Mouse (Mus musculus) CH12.LX (cell line): ENCODE results near the gene Strip1. TPM values are rescaled to one million over a fixed set of nuclear protein-coding genes. Genes with fewer than 3 reads are reported as not detected.

Source experiments
- DNase-seq: peaks from one replicate; pipeline ENCODE4 v3.0.0-alpha.2; 2013; ENCODE audit errors: extremely low read depth
- H3K27ac ChIP-seq: 2 replicates; pipeline ENCODE4 v1.5.1; 2012; ENCODE audit warnings: low read depth, mild to moderate bottlenecking, control low read depth, moderate library complexity; ENCODE audit not compliant: insufficient read depth
- H3K27me3 ChIP-seq: replicated peaks from 2 replicates; pipeline ENCODE3; 2012; ENCODE audit warnings: inconsistent platforms
- H3K36me3 ChIP-seq, 2 experiments: replicated peaks in 1 of 2; 2 replicates each; pipeline versions ENCODE3 to v1.6.1; 2012; ENCODE audit warnings: inconsistent platforms in 1 of 2, low read length in 1 of 2, mild to moderate bottlenecking in 1 of 2, mixed read lengths in 1 of 2, moderate library complexity in 1 of 2; ENCODE audit not compliant: control insufficient read depth in 1 of 2, insufficient read depth in 1 of 2
- H3K4me1 ChIP-seq, 2 experiments: 2 replicates each; pipeline ENCODE4 v1.6.1; 2012; ENCODE audit warnings: inconsistent platforms in 1 of 2, moderate library complexity in 1 of 2; ENCODE audit not compliant: insufficient read depth in 2 of 2, control insufficient read depth in 1 of 2
- H3K4me2 ChIP-seq: 2 replicates; pipeline ENCODE4 v1.6.1; 2012; ENCODE audit warnings: low read depth, mild to moderate bottlenecking, control low read depth; ENCODE audit not compliant: poor library complexity, insufficient read depth, severe bottlenecking
- H3K4me3 ChIP-seq, 3 experiments: fragments of 150-350 bp in 1 of 3; sonication (generic) in 1 of 3; replicated peaks in 1 of 3; 2 replicates each; pipeline versions ENCODE3 to v1.5.1; 2011 to 2012; ENCODE audit warnings: low read depth in 2 of 3, low read length in 2 of 3, mild to moderate bottlenecking in 2 of 3, moderate library complexity in 2 of 3, control low read depth in 1 of 3, improper control_type of control experiment in 1 of 3, inconsistent platforms in 1 of 3, mixed read lengths in 1 of 3; ENCODE audit not compliant: poor library complexity in 1 of 3
- H3K79me2 ChIP-seq: replicated peaks from 2 replicates; pipeline ENCODE4 v1.6.1; 2012; ENCODE audit warnings: mild to moderate bottlenecking, moderate library complexity; ENCODE audit not compliant: control insufficient read depth, poor library complexity, insufficient read depth, severe bottlenecking; ENCODE audit errors: extremely low read depth
- H3K9ac ChIP-seq: 2 replicates; pipeline ENCODE4 v1.6.1; 2012; ENCODE audit warnings: low read depth, mild to moderate bottlenecking, control low read depth, moderate library complexity; ENCODE audit not compliant: insufficient read depth
- H3K9me3 ChIP-seq: replicated peaks from 2 replicates; pipeline ENCODE3; 2012; ENCODE audit warnings: low read length, inconsistent platforms, mixed read lengths
- BHLHE40 ChIP-seq: IDR thresholded peaks from 2 replicates; pipeline ENCODE4 v1.6.1; 2011; ENCODE audit warnings: mild to moderate bottlenecking, low read depth, low read length, improper control_type of control experiment
- CHD2 ChIP-seq: IDR thresholded peaks from 2 replicates; pipeline ENCODE4 v1.6.1; 2011; ENCODE audit warnings: low read length, improper control_type of control experiment
- E2F4 ChIP-seq: IDR thresholded peaks from 2 replicates; pipeline ENCODE4 v1.6.1; 2011; ENCODE audit warnings: low read depth, low read length, improper control_type of control experiment; ENCODE audit not compliant: insufficient replicate concordance
- ELF1 ChIP-seq: IDR thresholded peaks from 2 replicates; pipeline ENCODE4 v1.6.1; 2014; ENCODE audit warnings: low read depth, mild to moderate bottlenecking, inconsistent platforms, low read length, improper control_type of control experiment
- EP300 ChIP-seq: IDR thresholded peaks from 2 replicates; pipeline ENCODE4 v1.6.1; 2011; ENCODE audit warnings: low read length, improper control_type of control experiment
- HCFC1 ChIP-seq: IDR thresholded peaks from 2 replicates; pipeline ENCODE4 v1.6.1; 2012; ENCODE audit warnings: low read depth, mild to moderate bottlenecking, inconsistent platforms, low read length, improper control_type of control experiment
- JUN ChIP-seq: IDR thresholded peaks from 2 replicates; pipeline ENCODE4 v1.6.1; 2011; ENCODE audit warnings: low read depth, mild to moderate bottlenecking, low read length, improper control_type of control experiment, moderate library complexity; ENCODE audit not compliant: insufficient read depth
- MAX ChIP-seq: IDR thresholded peaks from 2 replicates; pipeline ENCODE4 v1.6.1; 2011; ENCODE audit warnings: low read length, improper control_type of control experiment
- MXI1 ChIP-seq: IDR thresholded peaks from 2 replicates; pipeline ENCODE4 v1.6.1; 2011; ENCODE audit warnings: mild to moderate bottlenecking, low read depth, low read length, improper control_type of control experiment
- MYC ChIP-seq: IDR thresholded peaks from 2 replicates; pipeline ENCODE4 v1.6.1; 2011; ENCODE audit warnings: low read depth, mild to moderate bottlenecking, improper control_type of control experiment, low read length
- NELFE ChIP-seq: IDR thresholded peaks from 2 replicates; pipeline ENCODE4 v1.6.1; 2011; ENCODE audit warnings: low read depth, low read length, improper control_type of control experiment
- NRF1 ChIP-seq: IDR thresholded peaks from 2 replicates; pipeline ENCODE4 v1.6.1; 2014; ENCODE audit warnings: low read depth, mild to moderate bottlenecking, inconsistent platforms, low read length, improper control_type of control experiment, moderate library complexity
- PAX5 ChIP-seq: IDR thresholded peaks from 2 replicates; pipeline ENCODE4 v1.6.1; 2012; ENCODE audit warnings: low read length, inconsistent platforms, mixed read lengths
- POLR2AphosphoS2 ChIP-seq: IDR thresholded peaks from 2 replicates; pipeline ENCODE4 v1.6.1; 2011; ENCODE audit warnings: low read depth, low read length, improper control_type of control experiment
- RCOR1 ChIP-seq: conservative IDR thresholded peaks from 2 replicates; pipeline ENCODE4 v1.6.1; 2012; ENCODE audit warnings: low read depth, mild to moderate bottlenecking, inconsistent platforms, low read length, improper control_type of control experiment
- SIN3A ChIP-seq: IDR thresholded peaks from 2 replicates; pipeline ENCODE4 v1.6.1; 2012; ENCODE audit warnings: low read length, improper control_type of control experiment, inconsistent platforms
- SMC3 ChIP-seq: IDR thresholded peaks from 2 replicates; pipeline ENCODE4 v1.6.1; 2011; ENCODE audit warnings: low read depth, low read length, improper control_type of control experiment
- TBP ChIP-seq: conservative IDR thresholded peaks from 2 replicates; pipeline ENCODE4 v1.6.1; 2011; ENCODE audit warnings: low read depth, low read length, improper control_type of control experiment
- TCF12 ChIP-seq: IDR thresholded peaks from 2 replicates; pipeline ENCODE4 v1.6.1; 2014; ENCODE audit warnings: low read depth, mild to moderate bottlenecking, inconsistent platforms, low read length, improper control_type of control experiment
- UBTF ChIP-seq: IDR thresholded peaks from 2 replicates; pipeline ENCODE4 v1.6.1; 2012; ENCODE audit warnings: low read depth, mild to moderate bottlenecking, inconsistent platforms, low read length, improper control_type of control experiment, moderate library complexity
- USF1 ChIP-seq: IDR thresholded peaks from 2 replicates; pipeline ENCODE4 v1.6.1; 2014; ENCODE audit warnings: low read depth, mild to moderate bottlenecking, inconsistent platforms, low read length, improper control_type of control experiment
- ZC3H11A ChIP-seq: IDR thresholded peaks from 2 replicates; pipeline ENCODE4 v1.6.1; 2012; ENCODE audit warnings: low read depth, mild to moderate bottlenecking, inconsistent platforms, low read length, improper control_type of control experiment
- dilution Hi-C: fragments of 300-500 bp; cut with MboI; formaldehyde crosslinking; loops from 2 replicates; pipeline ENCODE4 v1.14.3; 2020; ENCODE audit warnings: low sequenced_read_pairs; ENCODE audit not compliant: extremely low pct_unique_long_range_greater_than_20kb, extremely low pct_ligation_motif_present
- in situ Hi-C: fragments of 300-500 bp; cut with MboI; formaldehyde crosslinking; loops from 3 replicates; pipeline ENCODE4 v1.14.3; 2019; ENCODE audit warnings: low sequenced_read_pairs, low pct_ligation_motif_present, low pct_unique_long_range_greater_than_20kb, mixed read lengths
- polyA plus RNA-seq: library from polyadenylated mRNA; unstranded; fragments of >175 nt; gene quantifications from 2 replicates; pipeline ENCODE4 v1.2.1, GENCODE M21; 2012; ENCODE audit warnings: low read depth; ENCODE audit not compliant: insufficient read length
- total RNA-seq, 2 experiments: library from RNA; depleted of rRNA; stranded (reverse); fragments of 300-350 nt in 1 of 2; fragments of >200 nt in 1 of 2; gene quantifications; 2 replicates each; pipeline ENCODE4 v1.2.3; 2012 to 2014

The Strip1 gene
- total and polyA plus RNA-seq, 3 experiments, result 18.4 to 28.2 (median 27.0) TPM

- Histone ChIP-seq H3K79me2 (no peaks in the 10 kb centered on the region), H3K4me3 (no peak overlapping the region), H3K9ac (no peak overlapping the region), H3K4me2 (no peak overlapping the region), H3K4me1 (no peaks in the 10 kb centered on the region), H3K9me3 (no peaks in the 10 kb centered on the region), H3K36me3 (no peaks in the 10 kb centered on the region), H3K27ac (no peak overlapping the region), H3K27me3 (no peaks in the 10 kb centered on the region)
- TF ChIP-seq MXI1 (no peak), CHD2 (no peak), TCF12 (no peak), NRF1 (no peak), SMC3 (no peak), RCOR1 (no peak), SIN3A (no peak), JUN (no peak), HCFC1 (no peak), UBTF (no peak), ZC3H11A (no peak), BHLHE40 (no peak), USF1 (no peak), EP300 (no peak), POLR2AphosphoS2 (no peak), E2F4 (no peak)
- dilution Hi-C loops, result no loop called here
- no peak for DNase-seq
- in situ Hi-C loops, result no loop called here
Measured at GRCm38 (mm10) chr3:107637606-107638172, 6.2 kb upstream of the Strip1 start.

GRCm38 (mm10) chr3:107636236-107636635, 4.7 kb upstream of the Strip1 start:
- in situ Hi-C loops, result no loop called here
- TF ChIP-seq PAX5 (no peak), NELFE (no peak), MYC (no peak), MAX (no peak), ELF1 (no peak), TCF12 (no peak), MXI1 (no peak), HCFC1 (no peak), TBP (no peak), EP300 (no peak)

More at GRCm38 (mm10) chr3:107636236-107636635, 4.7 kb upstream of the Strip1 start:
- no peak overlapping the region for H3K4me2 ChIP-seq
- no peaks in the 10 kb centered on the region for H3K4me1 ChIP-seq
- dilution Hi-C loops, result no loop called here
- DNase-seq, result no peak
- H3K79me2 ChIP-seq, result no peaks in the 10 kb centered on the region
- H3K27me3 ChIP-seq, result no peaks in the 10 kb centered on the region
- no peaks in the 10 kb centered on the region for H3K9me3 ChIP-seq
- H3K27ac ChIP-seq, result no peak overlapping the region
- H3K4me3 ChIP-seq, result no peak overlapping the region
- no peaks in the 10 kb centered on the region for H3K36me3 ChIP-seq
- no peak overlapping the region for H3K9ac ChIP-seq
